Mouse (Mus musculus) cerebellum, adult 2 months (tissue): ENCODE measurements around the gene Zfp57. TPM values are rescaled to one million over a fixed set of nuclear protein-coding genes. Genes with fewer than 3 reads are reported as not detected.

Experiments used
- DNase-seq, 2 experiments: peaks; one replicate each; pipeline ENCODE4 v3.0.0; 2021
- H3K27ac ChIP-seq: fragments of 200-500 bp; 2 replicates; pipeline ENCODE4 v1.5.1; 2012; ENCODE audit warnings: low read length, control low read depth, inconsistent platforms; ENCODE audit not compliant: insufficient read depth
- H3K27me3 ChIP-seq: fragments of 200-500 bp; 2 replicates; pipeline ENCODE4 v1.6.1; 2012; ENCODE audit warnings: inconsistent platforms, mild to moderate bottlenecking, low read length, moderate library complexity; ENCODE audit not compliant: control insufficient read depth, insufficient read depth
- H3K4me1 ChIP-seq: fragments of 200-500 bp; 2 replicates; pipeline ENCODE4 v1.6.1; 2011; ENCODE audit warnings: low read length; ENCODE audit not compliant: control insufficient read depth, insufficient read depth
- H3K4me3 ChIP-seq: fragments of 200-500 bp; replicated peaks from 2 replicates; pipeline ENCODE3; 2011; ENCODE audit warnings: mild to moderate bottlenecking, low read depth, low read length, control low read depth; ENCODE audit not compliant: insufficient read depth
- CTCF ChIP-seq: fragments of 200-500 bp; IDR thresholded peaks from 2 replicates; pipeline ENCODE4 v1.5.1; 2011; ENCODE audit warnings: low read depth, mild to moderate bottlenecking, control low read depth, low read length, moderate library complexity, borderline replicate concordance; ENCODE audit not compliant: insufficient read depth
- POLR2A ChIP-seq: fragments of 200-500 bp; IDR thresholded peaks from 2 replicates; pipeline ENCODE4 v1.6.1; 2011; ENCODE audit warnings: low read length, control low read depth, borderline replicate concordance; ENCODE audit not compliant: insufficient read depth
- WGBS: fragments of 180-500 bp; shearing (Covaris S2); methylation state at CpG from one replicate; pipeline ENCODE4 v1.1.7; 2018; 5-methylcytosine and 5-hydroxymethylcytosine counted together
- polyA plus RNA-seq: library from polyadenylated mRNA; depleted of rRNA; stranded (reverse); fragments of >200 nt; gene quantifications from 2 replicates; pipeline ENCODE4 v1.2.3, GENCODE M21; 2012

Gene Zfp57
- polyA plus RNA-seq, 1 experiment, result 10.3 TPM

DNA sequence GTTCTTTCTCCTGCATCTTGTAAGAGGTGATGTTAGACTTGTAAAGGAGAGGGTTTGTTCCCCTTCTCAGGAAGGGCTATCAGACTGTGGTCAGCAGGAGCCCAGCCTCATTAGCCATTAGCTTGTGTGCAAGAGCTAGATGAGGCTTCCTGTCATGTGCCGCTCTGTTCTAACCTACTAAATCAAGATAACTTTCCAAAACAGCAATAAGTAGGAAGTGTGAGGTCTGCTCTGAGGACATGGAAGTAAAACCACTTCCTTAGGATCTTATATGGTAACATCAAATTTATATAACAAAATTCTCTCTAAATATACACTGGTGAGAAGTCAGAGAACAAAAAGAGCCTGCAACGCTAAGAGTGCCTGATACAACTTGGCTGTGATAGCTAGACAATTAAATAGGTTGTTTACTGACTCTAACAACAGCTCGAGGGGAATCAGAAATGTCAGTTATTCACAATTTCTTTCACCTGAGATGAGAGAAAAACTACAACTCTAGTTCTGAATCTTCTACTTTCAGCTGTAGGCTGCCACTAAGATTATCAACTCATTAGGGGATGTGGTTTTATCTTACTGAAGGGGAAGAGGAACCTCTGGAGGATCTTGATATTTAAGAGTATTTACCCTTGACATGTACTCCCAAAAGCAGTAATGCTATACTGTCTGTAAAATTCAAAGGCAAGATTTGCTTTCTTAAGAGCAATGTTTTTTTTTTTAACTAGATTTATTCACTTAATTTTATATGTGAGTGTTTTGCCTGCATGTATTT lies 8.4 kb upstream of the Zfp57 start:
- DNase-seq, result no peak
- Histone ChIP-seq H3K4me3 (no peak overlapping the region), H3K27me3 (no peaks in the 10 kb centered on the region; the same call in 1 of the 2 replicates), H3K4me1 (no peaks in the 10 kb centered on the region), H3K27ac (no peak overlapping the region)
- TF ChIP-seq POLR2A (no peak), CTCF (no peak)
- 77% methylated on average over 3 of the region's 3 CpGs for WGBS

DNA sequence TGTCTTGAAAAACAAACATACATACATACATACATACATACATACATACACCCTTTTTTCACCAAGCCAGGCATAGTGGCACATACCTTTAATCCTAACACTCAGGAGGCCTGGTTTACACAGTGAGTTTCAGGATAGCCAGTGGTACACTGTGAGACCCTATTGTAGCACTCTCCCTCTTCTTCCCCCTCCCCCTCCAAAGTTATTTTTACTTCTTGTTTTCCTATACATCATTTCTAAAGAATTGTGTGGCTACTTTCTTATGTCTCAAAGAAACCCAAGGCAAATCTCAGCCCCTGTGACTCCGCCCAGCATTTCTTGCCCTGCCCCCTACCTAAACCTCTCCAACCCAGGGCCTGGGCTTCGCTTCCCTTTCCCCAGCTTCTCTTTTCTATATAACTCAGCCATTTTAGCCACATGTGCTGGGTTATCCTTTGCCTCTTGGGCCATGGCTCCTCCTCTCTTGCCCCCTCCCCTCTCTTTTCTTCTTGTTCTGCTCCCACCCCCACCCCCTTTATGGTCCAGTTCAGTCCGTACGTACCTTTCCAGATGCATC lies 7.1 kb upstream of the Zfp57 start:
- Histone ChIP-seq H3K27ac (no peak overlapping the region), H3K4me1 (no peaks in the 10 kb centered on the region), H3K4me3 (no peak overlapping the region), H3K27me3 (no peaks in the 10 kb centered on the region)
- no peak for TF ChIP-seq CTCF
- no peak for TF ChIP-seq POLR2A
- DNase-seq, result no peak
- 93% methylated on average over 4 of the region's 4 CpGs for WGBS

DNA sequence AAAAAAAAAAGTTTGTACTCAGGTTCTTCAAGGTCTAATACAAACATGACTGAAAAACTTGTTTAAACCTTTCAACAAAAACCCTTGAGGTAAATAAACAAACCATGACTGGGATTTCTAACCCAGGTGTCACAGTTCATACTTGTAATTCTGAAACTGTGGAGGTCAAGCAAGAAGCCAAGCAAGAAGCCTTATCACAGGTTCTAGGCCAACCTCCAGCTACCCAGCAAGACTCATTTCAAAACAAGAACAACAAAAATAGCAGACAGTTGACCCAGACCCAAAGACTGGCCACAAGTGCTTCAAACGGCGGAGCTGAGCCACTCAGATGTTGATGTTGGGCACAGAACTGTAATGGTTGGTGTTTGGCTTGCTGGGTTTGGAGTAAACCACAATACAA lies 6.4 kb upstream of the Zfp57 start:
- DNase-seq, result no peak
- no peak overlapping the region for H3K4me3 ChIP-seq

DNA sequence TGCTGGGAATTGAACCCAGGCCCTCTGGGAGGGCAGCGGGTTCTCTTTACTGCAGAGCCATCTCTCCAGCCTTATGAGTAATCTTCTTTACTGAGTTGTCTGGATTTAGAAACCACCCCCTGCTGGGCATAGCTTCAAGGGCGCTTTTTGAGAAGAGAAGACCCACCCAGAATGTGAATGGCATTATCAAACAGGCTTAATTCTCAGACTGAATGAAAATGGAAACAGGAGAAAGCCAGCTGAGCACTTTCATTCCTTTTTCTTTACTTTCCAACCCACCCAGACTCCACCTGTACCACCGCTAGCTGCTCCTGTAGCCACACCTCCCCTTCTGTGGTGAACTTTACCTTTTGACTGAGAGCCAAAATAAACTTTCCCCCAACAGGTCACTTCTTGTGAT lies 5.5 kb upstream of the Zfp57 start:
- TF ChIP-seq POLR2A (no peak), CTCF (no peak)
- Histone ChIP-seq H3K27me3 (no peaks in the 10 kb centered on the region), H3K4me1 (no peaks in the 10 kb centered on the region), H3K27ac (no peak overlapping the region), H3K4me3 (no peak overlapping the region)
- 69% methylated on average over 3 of the region's 3 CpGs for WGBS
- no peak for DNase-seq

More for the DNA sequence above, 6.4 kb upstream of the Zfp57 start:
- TF ChIP-seq POLR2A (no peak), CTCF (no peak)
- H3K27ac ChIP-seq, result no peak overlapping the region
- H3K4me1 ChIP-seq, result no peaks in the 10 kb centered on the region
- WGBS, result 93% methylated on average over 2 of the region's 2 CpGs
- no peaks in the 10 kb centered on the region for H3K27me3 ChIP-seq

DNA sequence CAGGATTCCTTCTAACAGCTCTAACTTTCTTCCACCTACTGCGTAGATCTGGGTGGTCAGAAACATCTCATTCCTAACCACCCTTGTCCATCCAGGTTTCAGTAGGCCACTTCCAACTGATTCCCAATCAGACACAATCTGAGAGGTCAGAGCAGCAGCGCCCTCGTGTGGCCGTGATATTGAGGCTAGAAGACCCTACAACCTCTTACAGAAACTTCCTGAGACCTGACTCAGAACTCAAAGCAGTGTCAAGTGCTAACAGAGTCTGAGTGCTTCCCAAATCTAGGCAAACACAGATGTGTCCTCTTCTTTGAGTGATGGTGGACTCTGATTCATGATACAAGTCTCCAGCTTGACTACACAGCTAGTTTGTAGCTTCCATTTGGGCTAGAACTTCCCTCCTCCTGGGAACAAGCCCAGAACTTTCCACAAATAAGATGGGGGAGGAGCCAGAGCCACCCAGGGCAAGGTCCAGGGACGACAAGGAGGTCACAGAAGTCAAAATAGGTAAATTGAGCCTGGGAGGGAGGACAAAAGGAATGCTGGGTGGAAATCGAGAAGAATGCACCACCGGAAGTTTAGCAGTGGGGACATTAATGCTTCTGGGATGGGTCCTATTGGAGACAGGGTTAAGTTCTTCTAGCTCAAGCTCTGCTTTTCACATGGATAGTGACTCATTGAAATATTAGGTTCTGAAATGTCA lies 3.8 kb upstream of the Zfp57 start:
- TF ChIP-seq CTCF (peak; percentile 69), POLR2A (no peak)
- Histone ChIP-seq H3K27me3 (no peaks in the 10 kb centered on the region), H3K4me3 (no peak overlapping the region), H3K27ac (no peak overlapping the region), H3K4me1 (no peaks in the 10 kb centered on the region)
- WGBS, result 32% methylated on average over 7 of the region's 7 CpGs
- peak; percentile 67 to 74 for DNase-seq

DNA sequence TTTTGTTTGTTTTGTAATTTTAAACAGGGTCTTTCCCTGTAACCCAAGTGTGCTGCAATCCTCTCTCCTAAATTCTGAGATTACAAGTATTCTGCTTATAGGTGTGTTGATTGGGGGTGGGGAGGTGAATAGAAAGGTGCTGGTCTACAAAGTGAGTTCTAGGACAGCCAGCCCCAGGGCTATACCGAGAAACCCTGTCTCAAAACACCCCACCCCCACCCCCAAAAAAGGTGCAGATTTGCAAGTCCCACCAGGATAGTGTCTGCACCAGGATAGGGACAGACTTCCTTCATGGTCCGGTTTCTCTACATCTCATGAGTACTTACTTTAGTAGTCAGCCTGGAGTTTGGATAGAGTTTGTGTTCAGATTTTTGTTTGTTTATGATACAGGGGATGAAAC lies 2.5 kb upstream of the Zfp57 start:
- Histone ChIP-seq H3K4me3 (no peak overlapping the region), H3K4me1 (no peaks in the 10 kb centered on the region), H3K27me3 (no peaks in the 10 kb centered on the region), H3K27ac (no peak overlapping the region)
- no peak for TF ChIP-seq CTCF
- no peak for TF ChIP-seq POLR2A
- WGBS, result 63% methylated on average over 2 of the region's 2 CpGs
- no peak for DNase-seq

DNA sequence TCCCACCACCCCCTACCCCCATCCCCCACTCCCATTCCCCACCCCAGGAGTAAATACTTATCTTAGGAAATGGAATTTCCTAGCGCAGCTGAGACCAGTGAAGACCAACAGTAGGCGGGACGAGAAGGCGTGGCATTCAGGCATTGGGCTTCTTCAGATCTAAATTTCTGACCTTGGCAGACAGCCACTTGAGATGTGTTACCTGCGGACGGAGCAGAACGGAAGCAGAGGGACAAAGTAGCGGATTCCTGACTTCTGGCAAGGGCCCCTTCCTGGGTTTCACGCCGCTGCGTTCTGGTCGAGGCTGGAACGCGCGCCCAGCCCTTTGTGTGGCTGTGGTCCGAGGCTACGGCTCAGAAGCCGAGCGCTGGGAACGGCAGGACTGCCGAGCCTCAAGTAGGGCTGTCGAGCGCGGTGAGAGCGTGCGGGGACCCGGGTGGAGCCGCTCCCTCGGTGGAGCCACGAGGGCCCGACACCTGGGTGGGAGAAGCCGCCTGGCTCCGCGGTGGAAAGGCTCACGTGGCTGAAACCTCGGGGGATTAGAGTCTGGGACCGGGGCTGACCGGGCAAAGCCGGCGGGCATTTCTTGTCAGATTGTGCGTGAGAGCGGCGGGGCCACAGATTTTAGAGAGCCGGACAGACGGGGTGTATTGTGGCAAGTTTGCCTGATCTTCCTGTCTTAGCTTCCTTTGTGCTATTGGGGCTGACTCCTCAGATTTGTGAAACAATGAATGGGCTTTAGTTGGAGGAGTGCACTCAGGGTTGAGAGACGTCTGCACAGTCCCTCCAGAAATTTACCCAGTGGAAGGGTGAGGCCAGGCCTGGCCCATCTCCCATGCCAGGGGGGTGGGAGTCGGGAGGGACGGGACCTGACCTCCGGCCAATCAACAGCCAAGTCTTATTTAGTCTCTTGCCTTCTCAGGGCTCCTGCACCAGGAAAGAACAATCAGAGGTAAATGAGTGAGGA lies 1.7 kb downstream of the Zfp57 start:
- TF ChIP-seq POLR2A, result no peak
- no peak for TF ChIP-seq CTCF
- no peak overlapping the region for H3K27ac ChIP-seq
- peak overlapping the region; percentile 55 for H3K4me3 ChIP-seq
- DNase-seq, result peak; percentile 50 to 62
- WGBS, result 2% methylated on average over 49 of the region's 49 CpGs
- H3K27me3 ChIP-seq, result no peaks in the 10 kb centered on the region
- no peaks in the 10 kb centered on the region for H3K4me1 ChIP-seq
